Mouse (Mus musculus) MEL (cell line): ENCODE data around the gene Gm37240. TPM values are rescaled to one million over a fixed set of nuclear protein-coding genes. Genes with fewer than 3 reads are reported as not detected.

Experiments used
- DNase-seq: peaks from one replicate; pipeline ENCODE4 v3.0.0; 2011; ENCODE audit warnings: low read depth, low spot score
- H3K27ac ChIP-seq: 2 replicates; pipeline ENCODE4 v1.5.1; 2012; ENCODE audit warnings: low read depth, mild to moderate bottlenecking, control low read depth, low read length, moderate library complexity; ENCODE audit not compliant: control insufficient read depth
- H3K27me3 ChIP-seq, 2 experiments: fragments of 150-350 bp in 1 of 2; sonication (generic) in 1 of 2; 2 replicates each; pipeline ENCODE4 v1.6.1; 2012; ENCODE audit warnings: low read length in 2 of 2, mild to moderate bottlenecking in 2 of 2, improper control_type of control experiment in 1 of 2, moderate library complexity in 1 of 2; ENCODE audit not compliant: insufficient read depth in 2 of 2, control insufficient read depth in 1 of 2
- H3K36me3 ChIP-seq, 2 experiments: 2 replicates each; pipeline ENCODE4 v1.6.1; 2012 to 2014; ENCODE audit warnings: low read length in 2 of 2, improper control_type of control experiment in 1 of 2, inconsistent platforms in 1 of 2, mild to moderate bottlenecking in 1 of 2; ENCODE audit not compliant: insufficient read depth in 2 of 2, control insufficient read depth in 1 of 2
- H3K4me1 ChIP-seq, 2 experiments: fragments of 150-350 bp in 1 of 2; sonication (generic) in 1 of 2; 2 replicates each; pipeline ENCODE4 v1.6.1; 2012; ENCODE audit warnings: low read length in 2 of 2, improper control_type of control experiment in 1 of 2, mild to moderate bottlenecking in 1 of 2; ENCODE audit not compliant: insufficient read depth in 2 of 2, control insufficient read depth in 1 of 2
- H3K4me3 ChIP-seq, 2 experiments: fragments of 150-350 bp in 1 of 2; sonication (generic) in 1 of 2; 2 replicates each; pipeline ENCODE4 v1.5.1; 2012; ENCODE audit warnings: low read depth in 2 of 2, low read length in 2 of 2, mild to moderate bottlenecking in 2 of 2, moderate library complexity in 2 of 2, control low read depth in 1 of 2, improper control_type of control experiment in 1 of 2; ENCODE audit not compliant: control insufficient read depth in 1 of 2, insufficient read depth in 1 of 2
- H3K79me2 ChIP-seq: 2 replicates; pipeline ENCODE4 v1.6.1; 2012; ENCODE audit warnings: mild to moderate bottlenecking, low read length, moderate library complexity; ENCODE audit not compliant: control insufficient read depth, poor library complexity, insufficient read depth
- H3K9ac ChIP-seq: 2 replicates; pipeline ENCODE4 v1.6.1; 2012; ENCODE audit warnings: low read depth, mild to moderate bottlenecking, control low read depth, low read length, moderate library complexity; ENCODE audit not compliant: control insufficient read depth, poor library complexity, severe bottlenecking
- H3K9me3 ChIP-seq: fragments of 150-350 bp; sonication (generic); replicated peaks from 2 replicates; pipeline ENCODE4 v1.6.1; 2012; ENCODE audit warnings: mild to moderate bottlenecking, low read length, improper control_type of control experiment, moderate library complexity; ENCODE audit not compliant: insufficient read depth
- BHLHE40 ChIP-seq: IDR thresholded peaks from 2 replicates; pipeline ENCODE4 v1.6.1; 2012; ENCODE audit warnings: low read depth, mild to moderate bottlenecking, inconsistent platforms, low read length, improper control_type of control experiment, borderline replicate concordance
- CHD1 ChIP-seq: IDR thresholded peaks from 2 replicates; pipeline ENCODE4 v1.6.1; 2012; ENCODE audit warnings: low read depth, mild to moderate bottlenecking, inconsistent platforms, low read length, improper control_type of control experiment
- CHD2 ChIP-seq: IDR thresholded peaks from 2 replicates; pipeline ENCODE4 v1.6.1; 2011; ENCODE audit warnings: low read length, improper control_type of control experiment
- CTCF ChIP-seq, 3 experiments: IDR thresholded peaks in 2 of 3; conservative IDR thresholded peaks in 1 of 3; 2 replicates each; pipeline ENCODE4 v1.5.1; 2011 to 2012; ENCODE audit warnings: low read length in 3 of 3, low read depth in 2 of 3, mild to moderate bottlenecking in 2 of 3, improper control_type of control experiment in 1 of 3, inconsistent platforms in 1 of 3, mixed read lengths in 1 of 3, moderate library complexity in 1 of 3; ENCODE audit not compliant: control insufficient read depth in 1 of 3, insufficient read depth in 1 of 3, poor library complexity in 1 of 3, severe bottlenecking in 1 of 3
- ELF1 ChIP-seq: IDR thresholded peaks from 2 replicates; pipeline ENCODE4 v1.6.1; 2014; ENCODE audit warnings: low read depth, mild to moderate bottlenecking, inconsistent platforms, low read length, improper control_type of control experiment, moderate library complexity
- EP300 ChIP-seq, 2 experiments: IDR thresholded peaks; 2 replicates each; pipeline ENCODE4 v1.6.1; 2011; ENCODE audit warnings: improper control_type of control experiment in 2 of 2, low read length in 2 of 2, low read depth in 1 of 2, mild to moderate bottlenecking in 1 of 2
- ETS1 ChIP-seq: IDR thresholded peaks from 2 replicates; pipeline ENCODE4 v1.6.1; 2012; ENCODE audit warnings: low read depth, mild to moderate bottlenecking, inconsistent platforms, low read length, improper control_type of control experiment, moderate library complexity
- GATA1 ChIP-seq: IDR thresholded peaks from 2 replicates; pipeline ENCODE4 v1.6.1; 2011; ENCODE audit warnings: low read depth, low read length, improper control_type of control experiment
- JUND ChIP-seq: IDR thresholded peaks from 2 replicates; pipeline ENCODE4 v1.6.1; 2011; ENCODE audit warnings: low read depth, mild to moderate bottlenecking, improper control_type of control experiment, low read length
- KAT2A ChIP-seq: conservative IDR thresholded peaks from 2 replicates; pipeline ENCODE4 v1.6.1; 2012; ENCODE audit warnings: low read depth, low read length, improper control_type of control experiment, inconsistent platforms
- MAFK ChIP-seq: IDR thresholded peaks from 2 replicates; pipeline ENCODE4 v1.6.1; 2011; ENCODE audit warnings: low read depth, mild to moderate bottlenecking, low read length, improper control_type of control experiment, borderline replicate concordance
- MEF2A ChIP-seq: IDR thresholded peaks from 2 replicates; pipeline ENCODE4 v1.6.1; 2014; ENCODE audit warnings: low read depth, mild to moderate bottlenecking, inconsistent platforms, low read length, improper control_type of control experiment; ENCODE audit not compliant: poor library complexity, insufficient replicate concordance, severe bottlenecking; ENCODE audit errors: extremely low read depth
- MYC ChIP-seq: IDR thresholded peaks from 2 replicates; pipeline ENCODE4 v1.6.1; 2011; ENCODE audit warnings: low read depth, mild to moderate bottlenecking, low read length, improper control_type of control experiment, moderate library complexity
- NELFE ChIP-seq: IDR thresholded peaks from 2 replicates; pipeline ENCODE4 v1.6.1; 2011; ENCODE audit warnings: low read depth, low read length, improper control_type of control experiment
- NRF1 ChIP-seq: IDR thresholded peaks from 2 replicates; pipeline ENCODE4 v1.6.1; 2014; ENCODE audit warnings: low read depth, mild to moderate bottlenecking, inconsistent platforms, low read length, improper control_type of control experiment, moderate library complexity; ENCODE audit not compliant: poor library complexity, insufficient read depth, severe bottlenecking
- POLR2AphosphoS2 ChIP-seq: IDR thresholded peaks from 2 replicates; pipeline ENCODE4 v1.6.1; 2011; ENCODE audit warnings: low read length, improper control_type of control experiment
- POLR2AphosphoS5 ChIP-seq: IDR thresholded peaks from 2 replicates; pipeline ENCODE4 v1.6.1; 2012; ENCODE audit warnings: low read depth, borderline replicate concordance, mild to moderate bottlenecking, inconsistent platforms, low read length, moderate library complexity, mixed read lengths
- RAD21 ChIP-seq: IDR thresholded peaks from 2 replicates; pipeline ENCODE4 v1.6.1; 2011; ENCODE audit warnings: mild to moderate bottlenecking, low read depth, low read length, improper control_type of control experiment
- UBTF ChIP-seq: IDR thresholded peaks from 2 replicates; pipeline ENCODE4 v1.6.1; 2012; ENCODE audit warnings: low read depth, mild to moderate bottlenecking, inconsistent platforms, low read length, improper control_type of control experiment, moderate library complexity, borderline replicate concordance; ENCODE audit not compliant: insufficient read depth
- USF2 ChIP-seq, 2 experiments: IDR thresholded peaks; 2 replicates each; pipeline ENCODE4 v1.6.1; 2011 to 2012; ENCODE audit warnings: improper control_type of control experiment in 2 of 2, low read length in 2 of 2, borderline replicate concordance in 1 of 2, inconsistent platforms in 1 of 2, low read depth in 1 of 2, mild to moderate bottlenecking in 1 of 2; ENCODE audit not compliant: insufficient read depth in 1 of 2
- ZKSCAN1 ChIP-seq: IDR thresholded peaks from 2 replicates; pipeline ENCODE4 v1.6.1; 2012; ENCODE audit warnings: low read depth, mild to moderate bottlenecking, inconsistent platforms, low read length, improper control_type of control experiment, moderate library complexity
- ZNF384 ChIP-seq: IDR thresholded peaks from 2 replicates; pipeline ENCODE4 v1.6.1; 2012; ENCODE audit warnings: low read depth, mild to moderate bottlenecking, inconsistent platforms, low read length, improper control_type of control experiment
- polyA plus RNA-seq, 2 experiments: library from polyadenylated mRNA; stranded (reverse) in 1 of 2; unstranded in 1 of 2; fragments of >175 nt in 1 of 2; fragments of >200 nt in 1 of 2; gene quantifications; 2 replicates each; pipeline versions ENCODE4 v1.2.1 to v1.2.4; 2012; ENCODE audit warnings: low replicate concordance in 2 of 2, low read depth in 1 of 2; ENCODE audit not compliant: insufficient read length in 2 of 2, insufficient read depth in 1 of 2, missing spikeins in 1 of 2
- total RNA-seq: library from RNA; depleted of rRNA; stranded (reverse); fragments of 300-350 nt; gene quantifications from 2 replicates; pipeline ENCODE4 v1.2.3, GENCODE M21; 2012

Gene Gm37240
- total and polyA plus RNA-seq, 3 experiments: 0.04 TPM; not detected in 2

DNA sequence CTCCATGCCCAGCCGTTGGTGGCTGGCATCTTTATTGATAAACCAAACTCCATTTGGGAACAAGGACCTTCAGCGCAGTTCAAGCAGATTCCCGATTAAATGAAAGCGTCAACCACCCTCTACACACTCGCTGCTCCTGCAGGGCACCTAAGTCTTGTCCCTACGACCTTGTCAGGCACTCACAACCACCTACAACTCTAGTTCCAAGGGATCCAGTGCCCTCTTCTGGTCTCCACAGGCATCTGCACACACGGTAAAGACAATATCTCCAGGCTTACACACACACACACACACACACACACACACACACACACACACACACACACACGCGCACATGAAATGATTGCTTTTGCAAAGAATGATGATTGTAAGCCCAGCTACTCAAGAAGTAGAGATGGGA is 1255.7 kb downstream of the Gm37240 start:
- no peaks in the 10 kb centered on the region for H3K27me3 ChIP-seq
- H3K79me2 ChIP-seq: no peaks in the 10 kb centered on the region
- peak; percentile 31 for DNase-seq
- no peak overlapping the region for H3K27ac ChIP-seq
- H3K4me3 ChIP-seq: no peak overlapping the region
- H3K36me3 ChIP-seq: no peaks in the 10 kb centered on the region; a peak in 1 of 4 replicates
- no peak overlapping the region for H3K9ac ChIP-seq
- TF ChIP-seq CTCF (IDR thresholded peaks at IDR 0.05 in 2 of 3, conservative IDR thresholded peaks at IDR 0.05 in 1 of 3; ENCODE audit: control insufficient read depth in 1 of 3, insufficient read depth in 1 of 3, low read depth in 2 of 3, low read length in 3 of 3, poor library complexity in 1 of 3, severe bottlenecking in 1 of 3) (peak in 2 of 3 experiments; percentile 32 to 33; a peak in 5 of 6 replicates), NRF1 (no peak), EP300 (IDR thresholded peaks at IDR 0.05; ENCODE audit: low read depth in 1 of 2, low read length in 2 of 2) (no peak), ETS1 (no peak), KAT2A (no peak), UBTF (no peak), POLR2AphosphoS5 (no peak), GATA1 (no peak), BHLHE40 (no peak), MEF2A (no peak), MAFK (no peak), CHD2 (no peak), RAD21 (peak; percentile 22), ZNF384 (no peak)
- peaks cover 0 to 5% of the 10 kb centered on the region in 2 experiments; a peak in 2 of 4 replicates for H3K4me1 ChIP-seq
- H3K9me3 ChIP-seq: no peaks in the 10 kb centered on the region

DNA sequence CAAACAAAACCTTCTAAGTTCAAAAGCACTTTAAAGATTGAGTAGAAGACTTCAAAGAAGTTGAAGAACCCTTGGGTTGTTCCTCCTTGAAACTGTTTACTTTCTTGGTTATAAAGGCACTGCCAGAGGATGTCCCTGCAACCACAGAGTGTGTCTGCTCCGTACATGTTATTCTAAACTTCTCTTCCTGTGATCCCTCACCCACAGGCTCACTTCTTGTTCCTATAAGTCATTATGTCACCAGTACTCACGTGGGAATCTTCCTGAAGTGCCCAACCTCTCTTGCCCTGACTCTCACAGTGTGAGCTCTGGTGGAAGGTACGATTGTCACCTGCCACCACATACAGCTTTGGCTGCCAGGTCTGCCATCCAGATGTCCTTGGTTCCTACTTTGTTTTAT is 1265.3 kb downstream of the Gm37240 start:
- H3K9ac ChIP-seq: no peak overlapping the region
- no peaks in the 10 kb centered on the region for H3K9me3 ChIP-seq
- H3K27ac ChIP-seq: no peak overlapping the region
- no peak for DNase-seq
- peaks cover 0 to 29% of the 10 kb centered on the region in 2 experiments; a peak in 2 of 4 replicates for H3K4me1 ChIP-seq
- TF ChIP-seq NELFE: no peak
- TF ChIP-seq JUND: no peak
- TF ChIP-seq ELF1: no peak
- TF ChIP-seq POLR2AphosphoS2: no peak
- TF ChIP-seq MYC: no peak
- TF ChIP-seq CHD2: no peak
- no peak for TF ChIP-seq CHD1
- no peak for TF ChIP-seq USF2 (IDR thresholded peaks at IDR 0.05; ENCODE audit: borderline replicate concordance in 1 of 2, insufficient read depth in 1 of 2, low read depth in 1 of 2, low read length in 2 of 2)
- no peak for TF ChIP-seq ZKSCAN1
- TF ChIP-seq MEF2A: no peak
- no peak for TF ChIP-seq RAD21
- TF ChIP-seq GATA1: no peak
- TF ChIP-seq BHLHE40: no peak
- no peak for TF ChIP-seq CTCF (IDR thresholded peaks at IDR 0.05 in 2 of 3, conservative IDR thresholded peaks at IDR 0.05 in 1 of 3; ENCODE audit: control insufficient read depth in 1 of 3, insufficient read depth in 1 of 3, low read depth in 2 of 3, low read length in 3 of 3, poor library complexity in 1 of 3, severe bottlenecking in 1 of 3)
- no peak overlapping the region for H3K4me3 ChIP-seq
- peaks cover 0 to 16% of the 10 kb centered on the region in 2 experiments; a peak in 2 of 4 replicates for H3K36me3 ChIP-seq
- no peaks in the 10 kb centered on the region for H3K79me2 ChIP-seq
- H3K27me3 ChIP-seq: no peaks in the 10 kb centered on the region
